In genomic region chr16:95991122-95991900, GRCm38 (mm10) we compare ENCODE assay signal across 8 mouse cellular contexts. TPM values are rescaled to one million over a fixed set of nuclear protein-coding genes. Genes with fewer than 3 reads are reported as not detected.
DNase-seq lines count a peak whose midpoint lies in the region; ATAC-seq and TF ChIP-seq lines count a peak whose summit lies in the region.

No protein-coding gene starts in this region.

- H3K9ac ChIP-seq in intestine, embryonic 14.5 days (ENCODE audit: low read length): peak overlapping the region; percentile 73
- H3K9ac ChIP-seq in midbrain, embryonic 14.5 days (replicated peaks; ENCODE audit: low read length): peak overlapping the region; percentile 69

- DNase-seq in CD4-positive, CD25-positive, alpha-beta regulatory T cell, adult 2 months (ENCODE audit: low read depth, low spot score): peak; percentile 20
- peak; percentile 41 for DNase-seq in thymus, adult 2 months
- DNase-seq in thymus, adult 18-20 months: no peak
- DNase-seq in intestine, embryonic 14.5 days (ENCODE audit: low spot score): no peak
- DNase-seq in midbrain, embryonic 14.5 days: peak; percentile 30
- DNase-seq in layer of hippocampus, postnatal 25 days (ENCODE audit: extremely low spot score in 1 of 2, low spot score in 1 of 2): no peak
- no peak for DNase-seq in testis, postnatal 10 days (ENCODE audit: low spot score)

- H3K27me3 ChIP-seq in thymus, adult 2 months (ENCODE audit: control insufficient read depth, insufficient read depth, low read length): no peaks in the 10 kb centered on the region
- H3K27me3 ChIP-seq in intestine, embryonic 14.5 days (replicated peaks; ENCODE audit: control insufficient read depth, insufficient read depth, low read length): no peaks in the 10 kb centered on the region
- H3K27me3 ChIP-seq in midbrain, embryonic 14.5 days (ENCODE audit: control insufficient read depth, insufficient read depth, low read length): no peaks in the 10 kb centered on the region

- peak overlapping the region; percentile 79 for H3K4me2 ChIP-seq in intestine, embryonic 14.5 days (ENCODE audit: low read length)
- peak overlapping the region; percentile 74 for H3K4me2 ChIP-seq in midbrain, embryonic 14.5 days (ENCODE audit: low read length)

- 11% methylated on average over 10 of the region's 10 CpGs for WGBS in thymus, adult 2 months
- WGBS in intestine, embryonic 14.5 days: 7% methylated on average over 10 of the region's 10 CpGs
- WGBS in midbrain, embryonic 14.5 days: 7% methylated on average over 10 of the region's 10 CpGs

- TF ChIP-seq POLR2A in thymus, adult 2 months (IDR thresholded peaks at IDR 0.05; ENCODE audit: control insufficient read depth, extremely low read depth, insufficient read depth, low read length, poor library complexity): no peak

- no peaks in the 10 kb centered on the region for H3K9me3 ChIP-seq in intestine, embryonic 14.5 days (ENCODE audit: control insufficient read depth, low read length)
- no peaks in the 10 kb centered on the region for H3K9me3 ChIP-seq in midbrain, embryonic 14.5 days (ENCODE audit: control insufficient read depth, low read length)

- H3K4me1 ChIP-seq in thymus, adult 2 months (replicated peaks; ENCODE audit: control insufficient read depth, insufficient read depth, low read length): peaks cover 6% of the 10 kb centered on the region
- peaks cover 2% of the 10 kb centered on the region; the same call in 1 of the 2 replicates for H3K4me1 ChIP-seq in intestine, embryonic 14.5 days (replicated peaks; ENCODE audit: control insufficient read depth, insufficient read depth, low read length)
- H3K4me1 ChIP-seq in midbrain, embryonic 14.5 days (ENCODE audit: control insufficient read depth, insufficient read depth, low read length): peaks cover 9% of the 10 kb centered on the region

- TF ChIP-seq CTCF in thymus, adult 2 months (IDR thresholded peaks at IDR 0.05; ENCODE audit: borderline replicate concordance, control insufficient read depth, extremely low read depth, insufficient read depth, low read length, poor library complexity): no peak

- peak overlapping the region; percentile 82 for H3K27ac ChIP-seq in thymus, adult 2 months (ENCODE audit: control insufficient read depth, insufficient read depth, low read length)
- H3K27ac ChIP-seq in intestine, embryonic 14.5 days (ENCODE audit: low read depth): peak overlapping the region; percentile 85
- peak overlapping the region; percentile 86 for H3K27ac ChIP-seq in midbrain, embryonic 14.5 days (replicated peaks; ENCODE audit: low read depth, low read length)

- H3K36me3 ChIP-seq in thymus, adult 2 months (ENCODE audit: control insufficient read depth, insufficient read depth, low read length): no peaks in the 10 kb centered on the region
- H3K36me3 ChIP-seq in intestine, embryonic 14.5 days (ENCODE audit: control insufficient read depth, insufficient read depth, low read length): peaks cover 39% of the 10 kb centered on the region
- peaks cover 41% of the 10 kb centered on the region for H3K36me3 ChIP-seq in midbrain, embryonic 14.5 days (ENCODE audit: control insufficient read depth, insufficient read depth, low read length)

- ATAC-seq in CD4-positive, CD25-positive, alpha-beta regulatory T cell, adult 4 months: no peak
- ATAC-seq in intestine, embryonic 14.5 days (replicated peaks; ENCODE audit: low FRiP score, low TSS enrichment, low read depth): no peak
- no peak for ATAC-seq in midbrain, embryonic 14.5 days (ENCODE audit: low FRiP score, low TSS enrichment)

- peak overlapping the region; percentile 85 for H3K4me3 ChIP-seq in thymus, adult 2 months (ENCODE audit: control insufficient read depth, insufficient read depth, low read length)
- H3K4me3 ChIP-seq in intestine, embryonic 14.5 days (ENCODE audit: low read depth, low read length): peak overlapping the region; percentile 70
- H3K4me3 ChIP-seq in midbrain, embryonic 14.5 days (replicated peaks; ENCODE audit: low read depth, low read length): peak overlapping the region; percentile 76

RNA-seq across cellular contexts. Expression of gene Psmg1, which starts 0.6 kb away (rescaled TPM):
- polyA plus RNA-seq in CD4-positive, CD25-positive, alpha-beta regulatory T cell, adult 4 months (2017; shearing (Covaris generic)): 10 to 100 TPM; 23.4 to 24.1 TPM
- polyA plus RNA-seq in thymus, adult 2 months (2012; rRNA removed): 31.1 and 35.9 TPM in 2 replicates
- 86.1 and 94.8 TPM in 2 replicates for polyA plus RNA-seq in intestine, embryonic 14.5 days (2014; fragmentation: Nextera tagmentation; extraction: Ambion mirVana)
- 59.8 and 62.4 TPM in 2 replicates for polyA plus RNA-seq in midbrain, embryonic 14.5 days (2014; fragmentation: Nextera tagmentation; extraction: Ambion mirVana)
- total RNA-seq in layer of hippocampus, postnatal 25 days (2021): 10 to 100 TPM; 16.7 to 18.7 TPM

Comparison
In these comparisons a context has a peak if more than half of its experiments do, and no peak if none do; other contexts are left out.
1. DNase-seq: peak in CD4-positive, CD25-positive, alpha-beta regulatory T cell, adult 2 months (single experiment), thymus, adult 2 months (single experiment) and midbrain, embryonic 14.5 days (single experiment); none in thymus, adult 18-20 months (0 of 2), intestine, embryonic 14.5 days (single experiment), layer of hippocampus, postnatal 25 days (0 of 2) and testis, postnatal 10 days (single experiment).
2. Peak in every context shown above with its lines, with median percentiles within 50 percentile points of each other: H3K27ac ChIP-seq and H3K4me3 ChIP-seq.